Mouse (Mus musculus): ENCODE results near the gene Nexn. TPM values are rescaled to one million over a fixed set of nuclear protein-coding genes. Genes with fewer than 3 reads are reported as not detected.

The Nexn gene
- polyA plus RNA-seq, 1 experiment from 2014 or later = 2.2 TPM

DNA sequence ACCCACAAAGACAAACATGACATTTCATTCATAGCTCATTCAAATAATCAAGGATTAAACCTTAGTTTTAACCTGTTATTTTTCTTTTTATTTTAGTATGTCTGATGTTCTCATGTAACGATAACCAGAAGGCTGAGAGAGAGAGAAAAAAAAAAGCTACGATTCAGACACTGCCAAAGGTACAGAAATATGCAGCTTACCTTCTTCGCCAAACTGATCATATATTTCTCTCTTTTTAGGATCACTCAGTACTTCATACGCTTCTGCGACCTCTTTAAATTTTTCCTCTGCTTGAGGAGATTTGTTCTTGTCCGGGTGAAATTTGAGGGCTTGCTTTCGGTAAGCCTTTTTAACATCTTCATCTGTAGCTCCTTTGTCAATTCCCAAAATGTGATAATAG lies 73.0 kb downstream of the Nexn start:
- Histone ChIP-seq H3K4me2 (ENCODE audit: low read length) (peak overlapping the region; percentile 65), H3K36me3 (ENCODE audit: control insufficient read depth, insufficient read depth, low read length) (no peaks in the 10 kb centered on the region), H3K27me3 (ENCODE audit: control insufficient read depth, insufficient read depth, low read length) (no peaks in the 10 kb centered on the region), H3K4me1 (ENCODE audit: control insufficient read depth, insufficient read depth, low read length) (peaks cover 12% of the 10 kb centered on the region), H3K9ac (replicated peaks; ENCODE audit: low read length) (peak overlapping the region; percentile 60), H3K9me3 (ENCODE audit: control insufficient read depth, low read length) (no peaks in the 10 kb centered on the region), H3K27ac (replicated peaks; ENCODE audit: low read depth, low read length) (peak overlapping the region; percentile 76), H3K4me3 (replicated peaks; ENCODE audit: low read depth, low read length) (peak overlapping the region; percentile 52)
- WGBS = 9% methylated on average over 7 of the region's 7 CpGs
- ATAC-seq (ENCODE audit: low FRiP score, low TSS enrichment) (no peak), DNase-seq (no peak)

DNA sequence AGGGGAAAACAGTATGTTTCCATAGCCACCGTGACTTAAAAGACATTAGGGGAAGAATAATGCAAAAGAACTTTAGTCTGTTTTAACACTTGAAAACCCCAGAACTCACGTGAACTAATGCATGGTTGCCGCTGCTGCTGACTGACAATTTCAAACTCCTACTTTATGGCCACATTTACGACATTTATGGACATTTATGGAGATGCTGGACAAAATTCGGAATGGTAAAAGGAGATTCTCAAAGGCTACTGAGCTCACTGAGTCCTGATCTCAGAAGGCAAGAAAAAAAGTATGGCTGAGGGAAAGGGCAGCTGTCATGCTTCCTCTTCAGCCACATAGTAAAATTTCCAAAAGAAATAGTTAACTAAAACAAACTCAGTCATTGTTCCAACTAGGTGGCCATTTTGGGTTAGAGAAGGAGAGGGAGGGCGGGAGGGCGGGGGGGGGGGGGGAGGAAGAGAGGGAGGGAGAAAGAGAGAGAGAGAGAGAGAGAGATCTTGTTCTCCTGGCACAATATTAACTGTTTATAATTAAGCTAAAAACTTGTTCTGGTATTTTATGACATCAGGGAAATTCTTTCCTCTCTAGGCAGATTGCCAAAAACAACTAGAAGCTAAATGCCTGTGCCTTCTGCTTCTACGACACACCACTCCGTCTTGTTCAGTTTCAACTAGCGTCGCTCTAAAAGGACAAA lies 73.8 kb downstream of the Nexn start:
- H3K4me3 ChIP-seq (replicated peaks; ENCODE audit: low read depth, low read length) = peak overlapping the region; percentile 52
- H3K36me3 ChIP-seq (ENCODE audit: control insufficient read depth, insufficient read depth, low read length) = no peaks in the 10 kb centered on the region
- no peaks in the 10 kb centered on the region for H3K27me3 ChIP-seq (ENCODE audit: control insufficient read depth, insufficient read depth, low read length)
- no peak for ATAC-seq (ENCODE audit: low FRiP score, low TSS enrichment)
- WGBS = 62% methylated on average over 10 of the region's 11 CpGs
- peak overlapping the region; percentile 55 for H3K4me2 ChIP-seq (ENCODE audit: low read length)
- peak; percentile 56 for DNase-seq
- no peak overlapping the region; the same call in none of the 2 replicates for H3K9ac ChIP-seq (replicated peaks; ENCODE audit: low read length)
- H3K4me1 ChIP-seq (ENCODE audit: control insufficient read depth, insufficient read depth, low read length) = peaks cover 12% of the 10 kb centered on the region
- H3K27ac ChIP-seq (replicated peaks; ENCODE audit: low read depth, low read length) = no peak overlapping the region
- no peaks in the 10 kb centered on the region for H3K9me3 ChIP-seq (ENCODE audit: control insufficient read depth, low read length)

DNA sequence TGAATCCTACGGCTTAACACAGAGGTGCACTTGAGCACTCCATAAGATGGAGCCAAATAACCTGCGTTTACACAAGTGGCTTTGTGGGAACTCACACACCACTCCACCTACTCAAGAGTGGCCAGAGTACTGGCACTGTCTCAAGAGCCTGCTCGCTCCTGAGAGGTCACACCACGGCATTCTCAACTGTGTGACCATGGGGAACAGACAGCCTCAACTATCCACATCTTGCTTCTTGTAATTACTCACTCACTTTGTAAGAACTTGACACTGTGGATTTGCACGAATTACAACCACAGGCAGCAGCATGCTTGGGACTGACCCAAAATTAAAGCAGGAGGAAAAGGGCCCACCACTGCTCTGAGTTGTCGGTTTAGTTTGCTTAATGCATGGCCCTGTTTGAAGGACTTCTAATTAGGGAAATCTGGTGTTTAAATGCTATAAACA lies 74.3 kb downstream of the Nexn start:
- no peaks in the 10 kb centered on the region for H3K9me3 ChIP-seq (ENCODE audit: control insufficient read depth, low read length)
- H3K9ac ChIP-seq (replicated peaks; ENCODE audit: low read length) = peak overlapping the region; percentile 29
- H3K36me3 ChIP-seq (ENCODE audit: control insufficient read depth, insufficient read depth, low read length) = no peaks in the 10 kb centered on the region
- DNase-seq (peak; percentile 17), ATAC-seq (ENCODE audit: low FRiP score, low TSS enrichment) (no peak)
- peaks cover 12% of the 10 kb centered on the region for H3K4me1 ChIP-seq (ENCODE audit: control insufficient read depth, insufficient read depth, low read length)
- 63% methylated on average over 6 of the region's 6 CpGs for WGBS
- H3K27ac ChIP-seq (replicated peaks; ENCODE audit: low read depth, low read length) = no peak overlapping the region
- H3K4me3 ChIP-seq (replicated peaks; ENCODE audit: low read depth, low read length) = peak overlapping the region; percentile 52
- H3K27me3 ChIP-seq (ENCODE audit: control insufficient read depth, insufficient read depth, low read length) = no peaks in the 10 kb centered on the region
- peak overlapping the region; percentile 55 for H3K4me2 ChIP-seq (ENCODE audit: low read length)

DNA sequence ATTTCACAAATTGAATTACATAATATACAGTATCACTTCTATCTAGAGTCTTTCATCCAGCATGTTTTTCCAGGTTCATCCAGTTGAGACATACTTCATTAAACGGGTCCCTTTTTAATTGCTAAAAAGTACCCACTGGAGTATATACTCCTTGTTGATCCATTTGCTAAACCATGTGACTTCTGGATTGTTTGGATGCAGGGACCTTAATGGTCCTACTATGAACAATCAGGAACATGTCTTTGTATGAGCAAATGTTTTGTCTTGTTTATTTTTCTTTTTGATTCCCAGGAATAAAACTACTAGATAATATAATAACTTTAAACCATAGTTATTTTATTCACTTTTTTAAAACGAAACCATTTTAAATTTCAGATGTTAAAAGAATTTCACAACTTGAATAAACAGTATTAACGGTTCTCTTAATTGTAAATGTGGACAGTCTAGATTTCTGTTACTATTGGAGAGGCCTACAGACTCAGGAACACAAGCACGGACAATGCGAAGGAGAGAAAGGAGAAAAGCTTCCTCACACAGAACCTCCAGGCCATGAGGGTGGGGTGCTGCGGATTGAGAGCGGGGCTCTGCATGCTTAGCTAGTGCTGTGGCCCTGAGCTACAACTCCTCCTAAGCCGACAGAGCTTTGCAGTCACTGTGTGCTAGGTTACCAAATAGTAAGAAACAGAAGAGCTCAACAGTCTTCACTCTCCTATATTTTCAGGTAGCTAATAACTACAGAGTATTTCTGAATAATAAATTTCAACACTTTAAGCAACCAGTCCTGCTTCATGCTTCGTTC lies 75.3 kb downstream of the Nexn start:
- Histone ChIP-seq H3K4me3 (replicated peaks; ENCODE audit: low read depth, low read length) (no peak overlapping the region), H3K27ac (replicated peaks; ENCODE audit: low read depth, low read length) (no peak overlapping the region), H3K27me3 (ENCODE audit: control insufficient read depth, insufficient read depth, low read length) (no peaks in the 10 kb centered on the region), H3K4me2 (ENCODE audit: low read length) (peak overlapping the region; percentile 33; the same call in 1 of the 2 replicates), H3K36me3 (ENCODE audit: control insufficient read depth, insufficient read depth, low read length) (peaks cover 5% of the 10 kb centered on the region), H3K9me3 (ENCODE audit: control insufficient read depth, low read length) (no peaks in the 10 kb centered on the region), H3K9ac (replicated peaks; ENCODE audit: low read length) (no peak overlapping the region), H3K4me1 (ENCODE audit: control insufficient read depth, insufficient read depth, low read length) (peaks cover 12% of the 10 kb centered on the region)
- ATAC-seq (ENCODE audit: low FRiP score, low TSS enrichment) (no peak), DNase-seq (peak; percentile 13)
- WGBS = 82% methylated on average over 9 of the region's 9 CpGs

DNA sequence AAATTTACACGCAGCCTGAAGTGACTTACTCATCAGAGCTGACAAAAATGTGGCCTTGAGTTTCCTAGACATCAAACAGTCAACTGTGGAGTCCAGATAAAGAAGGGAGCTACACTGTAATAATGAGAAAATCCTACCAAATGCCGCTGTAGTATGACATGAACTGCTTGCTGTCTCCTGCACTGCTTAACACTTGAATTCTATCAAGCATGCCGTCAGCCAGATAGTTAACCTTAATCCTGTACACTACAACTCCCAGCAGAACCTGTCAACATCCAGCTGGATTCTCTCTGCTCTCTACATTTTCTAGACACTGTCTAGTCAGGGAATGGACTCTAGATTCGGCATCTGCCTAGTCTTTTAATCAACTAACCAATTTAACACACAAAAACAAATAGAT lies 76.8 kb downstream of the Nexn start:
- ATAC-seq (ENCODE audit: low FRiP score, low TSS enrichment) (no peak), DNase-seq (no peak)
- Histone ChIP-seq H3K9ac (replicated peaks; ENCODE audit: low read length) (no peak overlapping the region), H3K27me3 (ENCODE audit: control insufficient read depth, insufficient read depth, low read length) (no peaks in the 10 kb centered on the region), H3K9me3 (ENCODE audit: control insufficient read depth, low read length) (no peaks in the 10 kb centered on the region), H3K4me3 (replicated peaks; ENCODE audit: low read depth, low read length) (no peak overlapping the region), H3K36me3 (ENCODE audit: control insufficient read depth, insufficient read depth, low read length) (peaks cover 19% of the 10 kb centered on the region), H3K27ac (replicated peaks; ENCODE audit: low read depth, low read length) (no peak overlapping the region), H3K4me1 (ENCODE audit: control insufficient read depth, insufficient read depth, low read length) (peaks cover 12% of the 10 kb centered on the region), H3K4me2 (ENCODE audit: low read length) (no peak overlapping the region)
- 70% methylated on average over 4 of the region's 4 CpGs for WGBS

Other genes with a start within 250 kb of the Nexn start
- 9.3 and 11.5 TPM in 2 replicates for gene Gipc2, start 100.1 kb downstream of the Nexn start, polyA plus RNA-seq (2014; fragmentation: Nextera tagmentation; extraction: Ambion mirVana)
- 39.5 and 41.3 TPM in 2 replicates for gene Dnajb4, start 56.0 kb downstream of the Nexn start, polyA plus RNA-seq (2014; fragmentation: Nextera tagmentation; extraction: Ambion mirVana)
- 219 and 279 TPM in 2 replicates for gene Fubp1, start 55.9 kb downstream of the Nexn start, polyA plus RNA-seq (2014; fragmentation: Nextera tagmentation; extraction: Ambion mirVana)
- gene Miga1, start 74.1 kb upstream of the Nexn start, polyA plus RNA-seq (2014; fragmentation: Nextera tagmentation; extraction: Ambion mirVana) = 19.3 and 23.7 TPM in 2 replicates
- 76.0 and 117 TPM in 2 replicates for gene Usp33, start 80.1 kb upstream of the Nexn start, polyA plus RNA-seq (2014; fragmentation: Nextera tagmentation; extraction: Ambion mirVana)
- gene Zzz3, start 129.1 kb upstream of the Nexn start, polyA plus RNA-seq (2014; fragmentation: Nextera tagmentation; extraction: Ambion mirVana) = 34.2 and 46.7 TPM in 2 replicates